Mouse (Mus musculus): ENCODE results near the gene Catsper2.

Gene Catsper2

GRCm38 (mm10) chr2:121413387-121414042 lies at the start of gene Catsper2, which contains the start of gene Pdia3:
Catsper2 (minus strand) TSS chr2:121413792.
Pdia3 (plus strand) TSS chr2:121413775.
- Histone ChIP-seq H3K9me3 (ENCODE audit: low read length) (no peaks in the 10 kb centered on the region), H3K36me3 (ENCODE audit: insufficient read depth, low read length) (peaks cover 41% of the 10 kb centered on the region), H3K4me3 (replicated peaks; ENCODE audit: low read length) (peak within 1 kb of the TSS; percentile 97), H3K27me3 (ENCODE audit: insufficient read depth, low read length) (no peaks in the 10 kb centered on the region), H3K4me1 (replicated peaks; ENCODE audit: low read depth, low read length) (peaks cover 49% of the 10 kb centered on the region)
- TF ChIP-seq NANOG (IDR thresholded peaks at IDR 0.05; ENCODE audit: borderline replicate concordance, low read length), result no peak
- no peak for TF ChIP-seq CTCF (conservative IDR thresholded peaks at IDR 0.05; ENCODE audit: low read length)
- no peak for TF ChIP-seq POU5F1 (IDR thresholded peaks at IDR 0.05; ENCODE audit: borderline replicate concordance, low read length)

GRCm38 (mm10) chr2:121460071-121460470 lies 46.5 kb upstream of the Catsper2 start:
- H3K27me3 ChIP-seq (ENCODE audit: insufficient read depth, low read length), result no peaks in the 10 kb centered on the region
- TF ChIP-seq CTCF (conservative IDR thresholded peaks at IDR 0.05; ENCODE audit: low read length) (no peak), NANOG (IDR thresholded peaks at IDR 0.05; ENCODE audit: borderline replicate concordance, low read length) (peak; percentile 29; the same call in 1 of the 2 replicates), POU5F1 (IDR thresholded peaks at IDR 0.05; ENCODE audit: borderline replicate concordance, low read length) (no peak)
- H3K4me1 ChIP-seq (replicated peaks; ENCODE audit: low read depth, low read length), result peaks cover 31% of the 10 kb centered on the region
- no peaks in the 10 kb centered on the region for H3K9me3 ChIP-seq (ENCODE audit: low read length)
- H3K36me3 ChIP-seq (ENCODE audit: insufficient read depth, low read length), result peaks cover 41% of the 10 kb centered on the region
- no peak overlapping the region for H3K4me3 ChIP-seq (replicated peaks; ENCODE audit: low read length)

GRCm38 (mm10) chr2:121456692-121457642 lies 43.4 kb upstream of the Catsper2 start, which contains the start of gene Serinc4:
Serinc4 (minus strand) TSS chr2:121456781.
- peaks cover 72% of the 10 kb centered on the region for H3K36me3 ChIP-seq (ENCODE audit: insufficient read depth, low read length)
- H3K4me3 ChIP-seq (replicated peaks; ENCODE audit: low read length), result peak within 1 kb of the TSS; percentile 92
- H3K4me1 ChIP-seq (replicated peaks; ENCODE audit: low read depth, low read length), result peaks cover 57% of the 10 kb centered on the region
- no peaks in the 10 kb centered on the region for H3K27me3 ChIP-seq (ENCODE audit: insufficient read depth, low read length)
- TF ChIP-seq POU5F1 (IDR thresholded peaks at IDR 0.05; ENCODE audit: borderline replicate concordance, low read length) (no peak), NANOG (IDR thresholded peaks at IDR 0.05; ENCODE audit: borderline replicate concordance, low read length) (no peak), CTCF (conservative IDR thresholded peaks at IDR 0.05; ENCODE audit: low read length) (no peak)
- H3K9me3 ChIP-seq (ENCODE audit: low read length), result no peaks in the 10 kb centered on the region

GRCm38 (mm10) chr2:121455534-121455933 lies 41.9 kb upstream of the Catsper2 start:
- no peaks in the 10 kb centered on the region for H3K9me3 ChIP-seq (ENCODE audit: low read length)
- TF ChIP-seq POU5F1 (IDR thresholded peaks at IDR 0.05; ENCODE audit: borderline replicate concordance, low read length) (no peak), CTCF (conservative IDR thresholded peaks at IDR 0.05; ENCODE audit: low read length) (no peak), NANOG (IDR thresholded peaks at IDR 0.05; ENCODE audit: borderline replicate concordance, low read length) (no peak)
- H3K36me3 ChIP-seq (ENCODE audit: insufficient read depth, low read length), result peaks cover 78% of the 10 kb centered on the region
- H3K4me1 ChIP-seq (replicated peaks; ENCODE audit: low read depth, low read length), result peaks cover 68% of the 10 kb centered on the region
- H3K27me3 ChIP-seq (ENCODE audit: insufficient read depth, low read length), result no peaks in the 10 kb centered on the region
- no peak overlapping the region for H3K4me3 ChIP-seq (replicated peaks; ENCODE audit: low read length)

GRCm38 (mm10) chr2:121453917-121454316 lies 40.3 kb upstream of the Catsper2 start:
- TF ChIP-seq NANOG (IDR thresholded peaks at IDR 0.05; ENCODE audit: borderline replicate concordance, low read length), result no peak
- TF ChIP-seq POU5F1 (IDR thresholded peaks at IDR 0.05; ENCODE audit: borderline replicate concordance, low read length), result no peak
- no peak for TF ChIP-seq CTCF (conservative IDR thresholded peaks at IDR 0.05; ENCODE audit: low read length)
- Histone ChIP-seq H3K4me3 (replicated peaks; ENCODE audit: low read length) (no peak overlapping the region), H3K27me3 (ENCODE audit: insufficient read depth, low read length) (no peaks in the 10 kb centered on the region), H3K9me3 (ENCODE audit: low read length) (no peaks in the 10 kb centered on the region), H3K4me1 (replicated peaks; ENCODE audit: low read depth, low read length) (peaks cover 68% of the 10 kb centered on the region), H3K36me3 (ENCODE audit: insufficient read depth, low read length) (peaks cover 70% of the 10 kb centered on the region)

GRCm38 (mm10) chr2:121452990-121453389 lies 39.4 kb upstream of the Catsper2 start, which contains the start of gene Hypk:
Hypk (plus strand) TSS chr2:121453290.
- Histone ChIP-seq H3K9me3 (ENCODE audit: low read length) (no peaks in the 10 kb centered on the region), H3K36me3 (ENCODE audit: insufficient read depth, low read length) (peaks cover 61% of the 10 kb centered on the region), H3K27me3 (ENCODE audit: insufficient read depth, low read length) (no peaks in the 10 kb centered on the region), H3K4me1 (replicated peaks; ENCODE audit: low read depth, low read length) (peaks cover 66% of the 10 kb centered on the region), H3K4me3 (replicated peaks; ENCODE audit: low read length) (no peak within 1 kb of the TSS; the same call in 1 of the 2 replicates)
- TF ChIP-seq NANOG (IDR thresholded peaks at IDR 0.05; ENCODE audit: borderline replicate concordance, low read length) (no peak), POU5F1 (IDR thresholded peaks at IDR 0.05; ENCODE audit: borderline replicate concordance, low read length) (no peak), CTCF (conservative IDR thresholded peaks at IDR 0.05; ENCODE audit: low read length) (no peak)

GRCm38 (mm10) chr2:121452361-121452760 lies 38.8 kb upstream of the Catsper2 start:
- Histone ChIP-seq H3K9me3 (ENCODE audit: low read length) (no peaks in the 10 kb centered on the region), H3K4me1 (replicated peaks; ENCODE audit: low read depth, low read length) (peaks cover 68% of the 10 kb centered on the region), H3K27me3 (ENCODE audit: insufficient read depth, low read length) (no peaks in the 10 kb centered on the region), H3K4me3 (replicated peaks; ENCODE audit: low read length) (no peak overlapping the region; the same call in 1 of the 2 replicates), H3K36me3 (ENCODE audit: insufficient read depth, low read length) (peaks cover 59% of the 10 kb centered on the region)
- no peak for TF ChIP-seq POU5F1 (IDR thresholded peaks at IDR 0.05; ENCODE audit: borderline replicate concordance, low read length)
- no peak for TF ChIP-seq NANOG (IDR thresholded peaks at IDR 0.05; ENCODE audit: borderline replicate concordance, low read length)
- TF ChIP-seq CTCF (conservative IDR thresholded peaks at IDR 0.05; ENCODE audit: low read length), result no peak

- Histone ChIP-seq H3K36me3 (ENCODE audit: insufficient read depth, low read length) (peaks cover 48% of the 10 kb centered on the region), H3K4me1 (replicated peaks; ENCODE audit: low read depth, low read length) (peaks cover 67% of the 10 kb centered on the region), H3K4me3 (replicated peaks; ENCODE audit: low read length) (peak overlapping the region; percentile 99), H3K9me3 (ENCODE audit: low read length) (no peaks in the 10 kb centered on the region), H3K27me3 (ENCODE audit: insufficient read depth, low read length) (no peaks in the 10 kb centered on the region)
- no peak for TF ChIP-seq POU5F1 (IDR thresholded peaks at IDR 0.05; ENCODE audit: borderline replicate concordance, low read length)
- no peak for TF ChIP-seq CTCF (conservative IDR thresholded peaks at IDR 0.05; ENCODE audit: low read length)
These were observed 36.5 kb upstream of the Catsper2 start for GRCm38 (mm10) chr2:121450093-121450492.

Measured in E14TG2a.4 (cell line).